In genomic region chr12:114587227-114587626, GRCm38 (mm10) we compare ENCODE assay signal across 10 mouse cellular contexts.
DNase-seq lines count a peak whose midpoint lies in the region.
"Had no signal": no experiment of that assay in that cellular context is flagged by ENCODE, and none has a peak within 500 bp of the region (broad histone marks: within the 10 kb centered on the region; RNA-seq: fewer than 3 reads in every experiment).

No protein-coding gene starts in this region.

- peak; percentile 9 for DNase-seq in kidney, adult 9 months
- DNase-seq in kidney, postnatal 25 days, result no peak
- DNase-seq in R1 (ENCODE audit: low read depth, low spot score), result peak; percentile 52
- DNase-seq in naive thymus-derived CD4-positive, alpha-beta T cell, adult 2 months (ENCODE audit: low read depth), result peak; percentile 88
- DNase-seq in thymus, postnatal 25 days, result peak; percentile 92
- no peak for DNase-seq in heart, postnatal 4 days
- DNase-seq in retina, postnatal 1 day, result no peak
- DNase-seq in gastrocnemius, adult 8-10 months (ENCODE audit: low spot score in 2 of 2), result no peak
- DNase-seq: cerebellum, postnatal 10 days; lung, adult 2 months had no signal

Comparison
In these comparisons a context has a peak if more than half of its experiments do, and no peak if none do; other contexts are left out.
1. DNase-seq: peak in kidney, adult 9 months (single experiment), R1 (single experiment), naive thymus-derived CD4-positive, alpha-beta T cell, adult 2 months (single experiment) and thymus, postnatal 25 days (single experiment); none in kidney, postnatal 25 days (0 of 2), heart, postnatal 4 days (single experiment), retina, postnatal 1 day (single experiment) and gastrocnemius, adult 8-10 months (0 of 2).